Mouse (Mus musculus): ENCODE measurements at regions not wholly inside any gene's neighbourhood (a gene's known extent, or its start where the extent isn't known, plus 50 kb on each side); places are given as distances from the start of the nearest gene placed in this dataset.

GRCm38 (mm10) chr6:58752496-58752895, 78.8 kb upstream of the Herc3 start:
- DNase-seq (ENCODE audit: low spot score): no peak

- DNase-seq (ENCODE audit: low spot score): no peak
Observed at GRCm38 (mm10) chr6:58756309-58757015, 74.8 kb upstream of the Herc3 start.

- DNase-seq (ENCODE audit: low spot score): no peak
Observed at GRCm38 (mm10) chr6:58757339-58757738, 73.9 kb upstream of the Herc3 start.

GRCm38 (mm10) chr6:58770654-58771218, 60.5 kb upstream of the Herc3 start:
- peak; percentile 65 for DNase-seq (ENCODE audit: low spot score)

GRCm38 (mm10) chr6:58772014-58772413, 59.3 kb upstream of the Herc3 start:
- DNase-seq (ENCODE audit: low spot score): peak; percentile 10
